Mouse (Mus musculus) monocyte, adult 2 months (primary cell): Measurements from ENCODE around the gene Pfn3.
A peak's percentile ranks its signal among the peaks of the same experiment; 100 is the strongest.
"Not testable (repeated sequence)": the region's sequence is repeated elsewhere in the genome, so short reads cannot be mapped to it uniquely, and the experiment has no call there.

Experiments used
- DNase-seq, 2 experiments: peaks; one replicate each; pipeline ENCODE4 v3.0.0; 2022; ENCODE audit warnings: low spot score in 2 of 2, low read depth in 1 of 2

Pfn3 gene

DNA sequence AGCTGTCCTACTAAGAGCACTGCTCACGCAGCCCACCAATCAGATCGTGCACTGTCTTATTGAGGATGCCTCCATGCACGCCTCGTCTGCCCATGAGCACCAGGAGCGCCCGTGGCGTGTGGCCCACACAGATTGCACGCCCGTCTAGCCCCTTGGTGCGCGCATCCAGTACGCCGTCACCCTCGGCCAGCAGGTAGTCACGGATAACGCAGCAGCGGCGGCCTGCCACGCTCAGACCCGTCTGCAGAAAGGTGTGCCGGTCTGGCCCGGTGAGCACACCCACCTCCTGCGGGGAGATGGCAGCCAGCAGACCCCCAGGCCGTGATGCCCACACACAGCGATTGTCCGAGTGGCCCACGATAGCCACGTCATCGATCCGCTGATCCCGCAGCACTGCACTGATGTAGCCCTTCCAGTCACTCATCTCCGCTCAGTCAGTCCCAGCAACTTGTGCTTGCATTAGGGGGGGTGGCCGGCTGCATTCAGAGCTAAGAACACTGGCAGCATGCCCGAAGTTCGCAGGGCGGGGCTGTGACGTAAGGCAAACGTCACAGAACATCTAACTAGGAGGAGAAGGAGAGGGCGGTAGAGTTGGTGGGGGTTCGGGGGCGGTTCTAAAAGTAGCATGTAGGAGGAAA lies at the start of gene Pfn3:
Pfn3 (minus strand) TSS at position 490 of the 638 bp plus-strand sequence.
- no peak for DNase-seq

GRCm38 (mm10) chr13:55464027-55464884 lies 49.2 kb upstream of the Pfn3 start, which contains the start of gene Prr7:
Prr7 (plus strand) TSS chr13:55464267.
- no peak for DNase-seq

GRCm38 (mm10) chr13:55463399-55464026 lies 48.5 kb upstream of the Pfn3 start:
- no peak for DNase-seq

- DNase-seq, result no peak
Measured at GRCm38 (mm10) chr13:55462965-55463364, 47.9 kb upstream of the Pfn3 start.

GRCm38 (mm10) chr13:55451785-55452549 lies 36.9 kb upstream of the Pfn3 start:
- DNase-seq, result no peak

- no peak for DNase-seq
Measured at GRCm38 (mm10) chr13:55451296-55451695, 36.3 kb upstream of the Pfn3 start.

DNA sequence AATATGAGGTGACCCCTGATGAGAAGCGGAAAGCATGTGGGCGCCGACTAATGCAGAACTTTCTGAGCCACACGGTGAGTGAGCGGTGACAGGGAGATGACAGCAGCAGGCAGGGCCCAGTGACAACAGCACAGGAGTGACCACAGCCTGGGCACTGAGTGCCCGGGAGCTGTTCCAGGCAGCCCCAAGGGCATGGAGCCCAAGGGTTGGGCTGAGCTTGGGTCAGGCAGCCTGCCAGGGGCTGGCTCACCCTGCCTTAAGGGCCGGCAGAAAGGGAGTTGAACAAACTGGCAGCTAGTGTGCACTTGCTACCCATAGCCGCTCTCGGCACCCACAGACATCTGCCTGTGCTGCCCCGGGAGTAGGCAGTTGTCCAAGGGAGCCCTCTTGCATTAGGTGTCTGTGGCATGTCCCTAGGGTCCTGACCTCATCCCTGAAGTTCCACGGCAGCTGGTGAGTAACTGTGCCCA lies 35.5 kb upstream of the Pfn3 start:
- DNase-seq, result no peak

GRCm38 (mm10) chr13:55449679-55450441 lies 34.8 kb upstream of the Pfn3 start:
- no peak for DNase-seq

- no peak for DNase-seq
Measured at GRCm38 (mm10) chr13:55449205-55449604, 34.2 kb upstream of the Pfn3 start.

DNA sequence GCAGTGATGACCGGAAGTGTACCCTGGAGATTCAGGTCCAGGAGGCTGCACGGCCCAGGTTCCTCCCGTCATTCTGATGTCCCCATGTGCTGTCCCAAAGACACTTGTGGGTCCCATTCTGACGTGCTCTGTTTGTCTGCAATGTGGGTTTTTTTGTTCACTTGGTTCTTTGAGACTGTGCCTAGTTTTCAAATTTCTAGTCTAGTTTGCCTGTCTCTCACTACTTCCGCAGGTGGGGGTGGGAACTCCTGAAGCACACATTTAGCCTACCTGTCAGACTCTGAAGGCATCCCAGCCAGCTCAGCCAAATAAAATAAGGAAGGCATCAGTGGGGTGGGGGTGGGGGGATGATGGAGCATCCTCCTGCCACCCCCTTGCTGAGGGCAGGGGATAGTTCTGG lies 33.1 kb upstream of the Pfn3 start:
- no peak for DNase-seq

- DNase-seq, result peak; percentile 77 to 79
Measured at GRCm38 (mm10) chr13:55447543-55447943, 32.5 kb upstream of the Pfn3 start.

- DNase-seq, result no peak
Measured at GRCm38 (mm10) chr13:55446483-55447105, 31.6 kb upstream of the Pfn3 start.

GRCm38 (mm10) chr13:55445361-55446091 lies 30.5 kb upstream of the Pfn3 start:
- DNase-seq, result no peak

DNA sequence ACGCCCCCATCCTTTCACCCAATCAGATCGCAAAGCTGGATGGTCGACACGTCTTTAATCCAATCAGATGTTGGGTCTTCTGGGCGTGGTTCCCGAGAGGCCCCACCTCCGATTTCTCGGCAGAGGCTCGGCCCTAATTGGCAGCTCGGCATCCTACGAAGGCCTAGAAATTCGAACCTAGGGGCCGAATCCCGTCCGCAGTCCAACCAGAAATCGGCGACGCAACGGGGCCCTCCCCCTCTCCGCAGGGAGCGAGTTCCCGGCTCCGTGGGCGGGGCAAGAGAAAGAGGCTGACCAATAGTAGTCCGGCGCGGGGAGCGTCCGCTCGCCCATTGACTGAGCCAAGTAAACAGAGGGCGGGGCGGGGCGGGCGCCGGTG lies 29.9 kb upstream of the Pfn3 start, which contains the start of gene Grk6:
Grk6 (plus strand) TSS at position 136 of the 379 bp plus-strand sequence.
- DNase-seq, result peak; percentile 99

DNA sequence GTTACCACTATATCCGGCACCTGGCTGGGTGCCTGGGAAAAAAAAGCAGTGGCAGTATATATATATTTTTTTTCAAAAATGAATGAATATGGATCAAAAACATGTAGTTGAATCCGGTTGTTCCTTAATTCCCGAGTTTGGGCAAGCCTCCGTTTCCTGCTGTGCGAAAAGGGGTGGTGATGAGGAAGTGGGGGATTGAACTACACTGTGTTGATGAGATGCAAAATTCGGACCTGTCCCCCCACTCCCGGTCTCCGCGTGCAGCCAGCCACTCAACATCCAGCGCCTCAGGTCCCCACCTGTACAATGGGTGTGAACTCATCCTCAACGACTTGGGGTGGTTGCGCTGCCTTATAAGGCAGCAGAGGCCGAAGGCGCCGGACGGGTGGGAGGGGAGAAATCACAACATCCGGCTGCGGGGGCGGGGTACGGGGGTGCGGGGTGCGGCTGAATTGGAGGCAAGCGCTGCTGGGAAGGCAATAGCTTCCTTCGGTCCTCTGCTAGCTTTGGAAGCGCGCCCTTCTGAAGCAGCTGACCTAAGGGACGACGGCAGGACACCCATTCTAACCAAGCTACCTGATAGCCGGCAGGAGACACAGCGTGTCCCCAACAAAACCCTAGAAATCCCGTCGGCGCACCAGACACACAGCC lies 29.4 kb upstream of the Pfn3 start:
- DNase-seq, result no peak

- DNase-seq, result no peak
Measured at GRCm38 (mm10) chr13:55443799-55444285, 28.8 kb upstream of the Pfn3 start.

DNA sequence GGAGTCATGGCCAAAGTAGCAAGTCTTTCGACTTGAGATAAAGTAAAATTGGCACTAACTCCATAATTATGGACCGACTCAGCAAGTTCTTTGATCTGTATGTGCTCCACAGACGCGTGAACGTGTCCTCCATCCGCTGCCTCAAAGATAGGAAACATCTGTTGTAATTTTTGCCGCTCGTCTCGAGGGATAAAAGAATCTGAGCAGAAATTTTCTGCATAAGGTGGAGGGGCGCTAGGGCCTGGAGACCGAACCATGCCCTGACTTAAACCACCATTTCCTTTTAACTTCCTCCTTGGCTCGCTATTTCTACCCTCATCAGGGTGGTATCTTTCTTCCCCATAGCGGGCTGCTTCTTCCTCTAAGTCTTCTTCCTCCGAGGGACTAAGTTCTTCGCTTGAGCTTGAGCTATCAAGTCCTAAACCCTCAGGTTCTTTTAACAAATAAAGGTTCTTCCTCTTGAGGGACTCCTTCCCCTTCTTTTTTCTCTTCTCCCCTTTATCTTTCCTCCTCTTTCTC lies 22.1 kb upstream of the Pfn3 start:
- DNase-seq, result not testable (repeated sequence)
